Mouse (Mus musculus) limb, embryonic 15.5 days (tissue): ENCODE data around the gene Tst. TPM values are rescaled to one million over a fixed set of nuclear protein-coding genes. Genes with fewer than 3 reads are reported as not detected.
A peak's percentile ranks its signal among the peaks of the same experiment; 100 is the strongest.

ENCODE experiments used
- ATAC-seq: fragments of 200-750 bp; cut with Nextera tagmentation; 2 replicates; pipeline ENCODE4 v1.8.0; 2017; ENCODE audit warnings: low read depth, moderate TSS enrichment; ENCODE audit not compliant: insufficient number of reproducible peaks, low FRiP score, low TSS enrichment
- H3K27ac ChIP-seq: fragments of 300-500 bp; sonication (generic); 2 replicates; pipeline ENCODE4 v1.5.1; 2015; ENCODE audit warnings: moderate library complexity, mild to moderate bottlenecking, inconsistent platforms
- H3K27me3 ChIP-seq: fragments of 300-500 bp; sonication (generic); 2 replicates; pipeline ENCODE4 v1.6.1; 2015; ENCODE audit warnings: inconsistent platforms
- H3K36me3 ChIP-seq: fragments of 300-500 bp; sonication (generic); 2 replicates; pipeline ENCODE4 v1.6.1; 2015; ENCODE audit warnings: inconsistent platforms
- H3K4me1 ChIP-seq: fragments of 300-500 bp; sonication (generic); 2 replicates; pipeline ENCODE4 v1.6.1; 2015; ENCODE audit warnings: inconsistent platforms
- H3K4me2 ChIP-seq: fragments of 300-500 bp; sonication (generic); 2 replicates; pipeline ENCODE4 v1.6.1; 2015; ENCODE audit warnings: mild to moderate bottlenecking, inconsistent platforms
- H3K4me3 ChIP-seq: fragments of 300-500 bp; sonication (generic); 2 replicates; pipeline ENCODE4 v1.5.1; 2015; ENCODE audit warnings: mild to moderate bottlenecking, inconsistent platforms
- H3K9ac ChIP-seq: fragments of 300-500 bp; sonication (generic); 2 replicates; pipeline ENCODE4 v1.6.1; 2015; ENCODE audit warnings: inconsistent platforms
- H3K9me3 ChIP-seq: fragments of 300-500 bp; sonication (generic); 2 replicates; pipeline ENCODE4 v1.6.1; 2016; ENCODE audit warnings: inconsistent platforms
- WGBS: fragments of 180-500 bp; shearing (Covaris S2); methylation state at CpG from one replicate; pipeline ENCODE4 v1.1.7; 2015; 5-methylcytosine and 5-hydroxymethylcytosine counted together
- polyA plus RNA-seq: library from polyadenylated mRNA; unstranded; fragments of >200 nt; fragmentation: Nextera tagmentation; extraction: Ambion mirVana; gene quantifications from 2 replicates; pipeline ENCODE4 v1.2.1, GENCODE M21; 2015

The Tst gene
- polyA plus RNA-seq, 1 experiment from 2014 or later = 15.4 TPM

DNA sequence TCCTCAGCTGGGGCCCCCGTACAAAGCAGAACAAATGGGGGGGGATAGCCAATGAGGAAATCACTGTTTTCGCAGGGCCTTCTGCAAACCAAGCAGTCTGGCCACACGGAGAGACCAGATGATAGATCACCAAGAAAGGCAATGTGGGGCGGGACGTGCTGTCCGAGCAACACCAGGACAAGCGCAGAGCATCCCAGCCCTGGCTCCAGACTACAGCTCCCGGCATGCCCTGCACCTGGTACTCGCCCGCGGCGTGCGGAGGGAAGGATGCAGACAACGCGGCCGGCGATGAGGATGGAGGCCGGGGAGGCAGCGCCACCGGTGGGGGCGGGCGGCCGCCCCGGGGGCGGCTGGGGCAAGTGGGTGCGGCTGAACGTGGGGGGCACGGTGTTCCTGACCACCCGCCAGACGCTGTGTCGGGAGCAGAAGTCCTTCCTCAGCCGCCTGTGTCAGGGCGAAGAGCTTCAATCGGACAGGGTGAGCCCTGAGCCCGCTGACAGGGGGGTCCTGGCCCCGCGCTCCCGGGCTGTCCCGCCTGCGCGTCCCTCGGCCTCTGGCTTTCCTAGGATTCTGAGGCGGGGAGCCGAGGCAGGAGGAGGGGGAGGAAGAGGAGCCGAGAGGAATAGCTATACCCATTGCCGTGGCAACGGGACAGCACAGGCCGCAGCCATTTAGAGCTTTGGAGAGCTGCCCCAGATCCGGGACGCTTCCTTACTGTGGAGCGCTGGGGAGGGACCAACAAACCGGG is 22.9 kb upstream of the Tst start, which contains the start of gene Kctd17:
Kctd17 (plus strand) TSS at position 174 of the 748 bp plus-strand sequence.
- peak within 1 kb of the TSS; percentile 63 for H3K27ac ChIP-seq
- peak within 1 kb of the TSS; percentile 68 for H3K4me3 ChIP-seq
- peaks cover 8% of the 10 kb centered on the region; the same call in 1 of the 2 replicates for H3K27me3 ChIP-seq
- peak within 1 kb of the TSS; percentile 76 for H3K9ac ChIP-seq
- ATAC-seq = peak; percentile 80
- H3K4me1 ChIP-seq = peaks cover 19% of the 10 kb centered on the region
- no peaks in the 10 kb centered on the region for H3K9me3 ChIP-seq
- H3K4me2 ChIP-seq = peak within 1 kb of the TSS; percentile 80
- H3K36me3 ChIP-seq = peaks cover 21% of the 10 kb centered on the region
- under 1% methylated on average over 52 of the region's 52 CpGs for WGBS

- H3K4me2 ChIP-seq = no peak overlapping the region
- H3K4me3 ChIP-seq = no peak overlapping the region
- H3K9me3 ChIP-seq = no peaks in the 10 kb centered on the region
- H3K9ac ChIP-seq = no peak overlapping the region
- ATAC-seq = no peak
- no peak overlapping the region for H3K27ac ChIP-seq
- H3K36me3 ChIP-seq = no peaks in the 10 kb centered on the region
- H3K4me1 ChIP-seq = peaks cover 19% of the 10 kb centered on the region
- H3K27me3 ChIP-seq = peaks cover 11% of the 10 kb centered on the region; the same call in 1 of the 2 replicates
- 61% methylated on average over 4 of the region's 4 CpGs for WGBS
Observed at GRCm38 (mm10) chr15:78425230-78425629, 19.5 kb upstream of the Tst start.

GRCm38 (mm10) chr15:78424507-78424906 is 18.8 kb upstream of the Tst start:
- H3K27me3 ChIP-seq = peaks cover 11% of the 10 kb centered on the region; the same call in 1 of the 2 replicates
- no peaks in the 10 kb centered on the region for H3K9me3 ChIP-seq
- H3K4me3 ChIP-seq = no peak overlapping the region
- no peak overlapping the region for H3K4me2 ChIP-seq
- WGBS = 24% methylated on average over 11 of the region's 11 CpGs
- H3K27ac ChIP-seq = no peak overlapping the region
- H3K9ac ChIP-seq = no peak overlapping the region
- no peak for ATAC-seq
- peaks cover 11% of the 10 kb centered on the region for H3K4me1 ChIP-seq
- H3K36me3 ChIP-seq = no peaks in the 10 kb centered on the region

GRCm38 (mm10) chr15:78422046-78422956 is 16.6 kb upstream of the Tst start:
- WGBS = 15% methylated on average over 16 of the region's 16 CpGs
- H3K27ac ChIP-seq = no peak overlapping the region
- no peak overlapping the region for H3K9ac ChIP-seq
- H3K36me3 ChIP-seq = no peaks in the 10 kb centered on the region
- H3K4me1 ChIP-seq = 0 out of 2 replicates have a peak, but pooled peaks cover 3% of the 10 kb centered on the region
- H3K4me2 ChIP-seq = no peak overlapping the region
- H3K9me3 ChIP-seq = no peaks in the 10 kb centered on the region
- H3K27me3 ChIP-seq = peaks cover 11% of the 10 kb centered on the region; the same call in 1 of the 2 replicates
- no peak overlapping the region for H3K4me3 ChIP-seq
- 0 out of 2 replicates have a peak, but pooled peaks have one; percentile 52 for ATAC-seq

GRCm38 (mm10) chr15:78420395-78420794 is 14.7 kb upstream of the Tst start:
- Histone ChIP-seq H3K4me2 (no peak overlapping the region), H3K9me3 (no peaks in the 10 kb centered on the region), H3K9ac (no peak overlapping the region), H3K4me3 (no peak overlapping the region), H3K27ac (no peak overlapping the region), H3K27me3 (peaks cover 11% of the 10 kb centered on the region; the same call in 1 of the 2 replicates), H3K4me1 (0 out of 2 replicates have a peak, but pooled peaks cover 3% of the 10 kb centered on the region), H3K36me3 (no peaks in the 10 kb centered on the region)
- 82% methylated on average over 13 of the region's 13 CpGs for WGBS
- no peak for ATAC-seq

GRCm38 (mm10) chr15:78416937-78417336 is 11.2 kb upstream of the Tst start:
- no peak overlapping the region for H3K4me3 ChIP-seq
- WGBS = 48% methylated on average over 4 of the region's 4 CpGs
- no peak overlapping the region for H3K9ac ChIP-seq
- ATAC-seq = no peak
- H3K9me3 ChIP-seq = no peaks in the 10 kb centered on the region
- peaks cover 3% of the 10 kb centered on the region; the same call in 1 of the 2 replicates for H3K36me3 ChIP-seq
- H3K4me1 ChIP-seq = no peaks in the 10 kb centered on the region
- H3K4me2 ChIP-seq = no peak overlapping the region
- H3K27me3 ChIP-seq = peaks cover 3% of the 10 kb centered on the region; the same call in 1 of the 2 replicates
- H3K27ac ChIP-seq = no peak overlapping the region

DNA sequence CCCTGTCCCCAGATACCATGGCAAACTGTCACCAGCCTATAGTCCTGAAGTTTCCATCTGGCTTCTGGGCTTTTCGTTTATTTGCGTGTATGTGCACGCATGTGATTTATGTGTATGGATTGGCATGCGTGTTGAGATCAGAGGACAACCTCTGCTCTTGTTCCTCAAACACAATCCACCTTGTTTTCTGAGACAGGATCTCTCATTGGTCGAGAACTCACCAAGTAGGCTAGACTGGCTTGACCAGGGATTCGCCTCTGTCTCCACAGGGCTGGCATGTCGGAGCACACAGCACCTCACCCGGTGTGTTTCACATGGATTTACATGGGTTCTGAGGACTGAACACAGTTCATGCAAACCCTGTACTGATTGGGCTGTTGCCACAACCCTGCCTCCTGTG is 8.4 kb upstream of the Tst start:
- Histone ChIP-seq H3K9ac (no peak overlapping the region), H3K36me3 (peaks cover 3% of the 10 kb centered on the region; the same call in 1 of the 2 replicates), H3K4me1 (peaks cover 10% of the 10 kb centered on the region), H3K27ac (no peak overlapping the region), H3K4me2 (no peak overlapping the region), H3K4me3 (no peak overlapping the region), H3K9me3 (no peaks in the 10 kb centered on the region), H3K27me3 (peaks cover 28% of the 10 kb centered on the region)
- WGBS = 89% methylated on average over 8 of the region's 8 CpGs
- no peak for ATAC-seq

- H3K9ac ChIP-seq = no peak overlapping the region
- H3K27me3 ChIP-seq = peaks cover 33% of the 10 kb centered on the region
- H3K9me3 ChIP-seq = no peaks in the 10 kb centered on the region
- H3K4me2 ChIP-seq = no peak overlapping the region
- peaks cover 3% of the 10 kb centered on the region; the same call in 1 of the 2 replicates for H3K36me3 ChIP-seq
- no peak overlapping the region for H3K27ac ChIP-seq
- peaks cover 10% of the 10 kb centered on the region for H3K4me1 ChIP-seq
- 47% methylated on average over 1 of the region's 1 CpGs for WGBS
- ATAC-seq = no peak
- H3K4me3 ChIP-seq = no peak overlapping the region
Observed at GRCm38 (mm10) chr15:78413719-78414117, 8.0 kb upstream of the Tst start.

GRCm38 (mm10) chr15:78413083-78413718 is 7.5 kb upstream of the Tst start:
- Histone ChIP-seq H3K4me3 (no peak overlapping the region), H3K4me1 (peaks cover 10% of the 10 kb centered on the region), H3K4me2 (no peak overlapping the region), H3K9ac (no peak overlapping the region), H3K27me3 (peaks cover 38% of the 10 kb centered on the region), H3K27ac (no peak overlapping the region), H3K9me3 (no peaks in the 10 kb centered on the region), H3K36me3 (peaks cover 3% of the 10 kb centered on the region; the same call in 1 of the 2 replicates)
- no peak for ATAC-seq
- WGBS = 86% methylated on average over 14 of the region's 14 CpGs

GRCm38 (mm10) chr15:78409570-78410052 is 3.9 kb upstream of the Tst start:
- Histone ChIP-seq H3K27me3 (peaks cover 45% of the 10 kb centered on the region), H3K36me3 (peaks cover 3% of the 10 kb centered on the region; the same call in 1 of the 2 replicates), H3K4me2 (peak overlapping the region; percentile 37), H3K9ac (no peak overlapping the region), H3K4me3 (peak overlapping the region; percentile 23), H3K4me1 (peaks cover 30% of the 10 kb centered on the region), H3K27ac (no peak overlapping the region), H3K9me3 (no peaks in the 10 kb centered on the region)
- 22% methylated on average over 12 of the region's 12 CpGs for WGBS
- ATAC-seq = no peak

GRCm38 (mm10) chr15:78406293-78406934 is 707 bp upstream of the Tst start, which contains the start of gene Mpst:
Gene Mpst, plus strand, starts transcription at chr15:78406416.
- WGBS = under 1% methylated on average over 40 of the region's 40 CpGs
- peak within 1 kb of the TSS; percentile 63 for H3K4me3 ChIP-seq
- peak; percentile 84 for ATAC-seq
- no peaks in the 10 kb centered on the region for H3K9me3 ChIP-seq
- no peaks in the 10 kb centered on the region for H3K36me3 ChIP-seq
- peak within 1 kb of the TSS; percentile 93 for H3K27ac ChIP-seq
- H3K4me2 ChIP-seq = peak within 1 kb of the TSS; percentile 91
- H3K9ac ChIP-seq = peak within 1 kb of the TSS; percentile 57
- peaks cover 40% of the 10 kb centered on the region for H3K27me3 ChIP-seq
- peaks cover 61% of the 10 kb centered on the region for H3K4me1 ChIP-seq
